Mouse (Mus musculus) Muller cell, postnatal 12 days (primary cell): ENCODE data around the gene Chst13.
A peak's percentile ranks its signal among the peaks of the same experiment; 100 is the strongest.

Source experiments
- DNase-seq: peaks from one replicate; pipeline ENCODE4 v3.0.0-alpha.2; 2015; ENCODE audit errors: inconsistent ontology term

Chst13 gene

GRCm38 (mm10) chr6:90324991-90325390 lies at the start of gene Chst13:
Chst13 (minus strand) TSS chr6:90325185.
- peak; percentile 46 for DNase-seq

GRCm38 (mm10) chr6:90374647-90375046 lies 49.7 kb upstream of the Chst13 start:
- no peak for DNase-seq

GRCm38 (mm10) chr6:90369725-90370553 lies 45.0 kb upstream of the Chst13 start:
- DNase-seq: peak; percentile 50

GRCm38 (mm10) chr6:90368976-90369724 lies 44.2 kb upstream of the Chst13 start, which contains the start of gene Zxdc:
Zxdc (plus strand) TSS chr6:90369492.
- peak; percentile 99 for DNase-seq

- no peak for DNase-seq
Observed at GRCm38 (mm10) chr6:90363301-90363700, 38.3 kb upstream of the Chst13 start.

GRCm38 (mm10) chr6:90360922-90361614 lies 36.1 kb upstream of the Chst13 start:
- no peak for DNase-seq

GRCm38 (mm10) chr6:90360024-90360781 lies 35.2 kb upstream of the Chst13 start:
- DNase-seq: peak; percentile 93

GRCm38 (mm10) chr6:90359445-90359844 lies 34.5 kb upstream of the Chst13 start:
- DNase-seq: peak; percentile 78

GRCm38 (mm10) chr6:90358142-90358541 lies 33.2 kb upstream of the Chst13 start:
- peak; percentile 49 for DNase-seq

GRCm38 (mm10) chr6:90350011-90350410 lies 25.0 kb upstream of the Chst13 start:
- DNase-seq: no peak

GRCm38 (mm10) chr6:90348500-90348899 lies 23.5 kb upstream of the Chst13 start:
- DNase-seq: no peak

- no peak for DNase-seq
Observed at GRCm38 (mm10) chr6:90347183-90347582, 22.2 kb upstream of the Chst13 start.

- no peak for DNase-seq
Observed at GRCm38 (mm10) chr6:90342343-90342742, 17.4 kb upstream of the Chst13 start.

- no peak for DNase-seq
Observed at GRCm38 (mm10) chr6:90334244-90334643, 9.3 kb upstream of the Chst13 start.

GRCm38 (mm10) chr6:90332561-90333425 lies 7.8 kb upstream of the Chst13 start, which contains the start of gene Uroc1:
Uroc1 (plus strand) TSS chr6:90333284.
- DNase-seq: no peak

- peak; percentile 49 for DNase-seq
Observed at GRCm38 (mm10) chr6:90329953-90330352, 5.0 kb upstream of the Chst13 start.

GRCm38 (mm10) chr6:90327670-90328069 lies 2.7 kb upstream of the Chst13 start:
- peak; percentile 12 for DNase-seq

- DNase-seq: no peak
Observed at GRCm38 (mm10) chr6:90324463-90324862, 522 bp downstream of the Chst13 start.

- no peak for DNase-seq
Observed at GRCm38 (mm10) chr6:90324026-90324425, 959 bp downstream of the Chst13 start.

GRCm38 (mm10) chr6:90321811-90322210 lies 3.2 kb downstream of the Chst13 start:
- DNase-seq: no peak
